Mouse (Mus musculus): ENCODE data around the gene C77080.
A peak's percentile ranks its signal among the peaks of the same experiment; 100 is the strongest.

Gene C77080

GRCm38 (mm10) chr4:129237843-129238441 is 23.3 kb downstream of the C77080 start:
- DNase-seq: no peak

GRCm38 (mm10) chr4:129236236-129236813 is 24.9 kb downstream of the C77080 start:
- no peak for DNase-seq

GRCm38 (mm10) chr4:129235147-129235546 is 26.1 kb downstream of the C77080 start:
- DNase-seq: no peak

GRCm38 (mm10) chr4:129234488-129234887 is 26.7 kb downstream of the C77080 start:
- no peak for DNase-seq

GRCm38 (mm10) chr4:129232561-129233360 is 28.4 kb downstream of the C77080 start:
- no peak for DNase-seq

GRCm38 (mm10) chr4:129231594-129232450 is 29.4 kb downstream of the C77080 start:
- DNase-seq: no peak

GRCm38 (mm10) chr4:129230926-129231325 is 30.3 kb downstream of the C77080 start:
- DNase-seq: no peak

GRCm38 (mm10) chr4:129227985-129228381 is 33.2 kb downstream of the C77080 start:
- DNase-seq: no peak

- DNase-seq: no peak
These were observed 33.8 kb downstream of the C77080 start for GRCm38 (mm10) chr4:129227170-129227984.

- DNase-seq: no peak
These were observed 34.7 kb downstream of the C77080 start for GRCm38 (mm10) chr4:129226441-129226963.

GRCm38 (mm10) chr4:129225315-129225714 is 35.9 kb downstream of the C77080 start:
- no peak for DNase-seq

GRCm38 (mm10) chr4:129223421-129224281 is 37.6 kb downstream of the C77080 start:
- no peak for DNase-seq

GRCm38 (mm10) chr4:129222019-129222925 is 38.9 kb downstream of the C77080 start:
- DNase-seq: no peak

- DNase-seq: no peak
These were observed 39.9 kb downstream of the C77080 start for GRCm38 (mm10) chr4:129221097-129222010.

GRCm38 (mm10) chr4:129220376-129221089 is 40.7 kb downstream of the C77080 start:
- DNase-seq: no peak

GRCm38 (mm10) chr4:129219198-129219597 is 42.0 kb downstream of the C77080 start:
- no peak for DNase-seq

GRCm38 (mm10) chr4:129218569-129219175 is 42.5 kb downstream of the C77080 start:
- DNase-seq: no peak

GRCm38 (mm10) chr4:129212486-129212885 is 48.7 kb downstream of the C77080 start:
- DNase-seq: peak; percentile 58
